Mouse (Mus musculus): Measurements from ENCODE around the gene Tmem132e. TPM values are rescaled to one million over a fixed set of nuclear protein-coding genes. Genes with fewer than 3 reads are reported as not detected.

Gene Tmem132e
- polyA plus RNA-seq, 1 experiment from 2014 or later: 2.8 TPM

Other genes with a start within 250 kb of the Tmem132e start
- gene Ccl1, start 83.2 kb upstream of the Tmem132e start, polyA plus RNA-seq (2015; fragmentation: Nextera tagmentation; extraction: Ambion mirVana): 0.62 and 0.88 TPM in 2 replicates

All from midbrain, embryonic 15.5 days (tissue).